Mouse (Mus musculus) heart, embryonic 14.5 days (tissue): Measurements from ENCODE around the gene Lancl2. TPM values are rescaled to one million over a fixed set of nuclear protein-coding genes. Genes with fewer than 3 reads are reported as not detected.

ENCODE experiments used
- ATAC-seq: fragments of 200-750 bp; cut with Nextera tagmentation; 2 replicates; pipeline ENCODE4 v1.8.0; 2017; ENCODE audit warnings: low read depth, moderate TSS enrichment; ENCODE audit not compliant: insufficient number of reproducible peaks, insufficient read depth, low FRiP score
- H3K27ac ChIP-seq, 2 experiments: fragments of 200-500 bp in 1 of 2; fragments of 300-500 bp in 1 of 2; sonication (generic) in 1 of 2; replicated peaks in 1 of 2; 2 replicates each; pipeline ENCODE4 v1.5.1; 2012 to 2014; ENCODE audit warnings: low read depth in 2 of 2, low read length in 2 of 2, control low read depth in 1 of 2, mild to moderate bottlenecking in 1 of 2, mixed read lengths in 1 of 2; ENCODE audit not compliant: control insufficient read depth in 1 of 2, insufficient read depth in 1 of 2
- H3K27me3 ChIP-seq: fragments of 300-500 bp; sonication (generic); 2 replicates; pipeline ENCODE4 v1.6.1; 2014; ENCODE audit warnings: mild to moderate bottlenecking, low read length, control low read depth; ENCODE audit not compliant: control insufficient read depth, insufficient read depth
- H3K36me3 ChIP-seq: fragments of 300-500 bp; sonication (generic); 2 replicates; pipeline ENCODE4 v1.6.1; 2014; ENCODE audit warnings: mild to moderate bottlenecking, control low read depth, low read length, mixed read lengths; ENCODE audit not compliant: control insufficient read depth, insufficient read depth
- H3K4me1 ChIP-seq, 2 experiments: fragments of 200-500 bp in 1 of 2; fragments of 300-500 bp in 1 of 2; sonication (generic) in 1 of 2; 2 replicates each; pipeline ENCODE4 v1.6.1; 2012 to 2014; ENCODE audit warnings: low read length in 2 of 2, control low read depth in 1 of 2, mixed read lengths in 1 of 2; ENCODE audit not compliant: control insufficient read depth in 2 of 2, insufficient read depth in 2 of 2
- H3K4me2 ChIP-seq: fragments of 300-500 bp; sonication (generic); 2 replicates; pipeline ENCODE4 v1.6.1; 2014; ENCODE audit warnings: mild to moderate bottlenecking, low read length
- H3K4me3 ChIP-seq, 2 experiments: fragments of 200-500 bp in 1 of 2; fragments of 300-500 bp in 1 of 2; sonication (generic) in 1 of 2; 2 replicates each; pipeline ENCODE4 v1.5.1; 2012 to 2014; ENCODE audit warnings: low read length in 2 of 2, mild to moderate bottlenecking in 2 of 2, control low read depth in 1 of 2, low read depth in 1 of 2, moderate library complexity in 1 of 2; ENCODE audit not compliant: control insufficient read depth in 1 of 2, insufficient read depth in 1 of 2
- H3K9ac ChIP-seq: fragments of 300-500 bp; sonication (generic); 2 replicates; pipeline ENCODE4 v1.6.1; 2014; ENCODE audit warnings: mild to moderate bottlenecking, low read length
- H3K9me3 ChIP-seq: fragments of 300-500 bp; sonication (generic); 2 replicates; pipeline ENCODE4 v1.6.1; 2016; ENCODE audit warnings: low read length, control low read depth; ENCODE audit not compliant: control insufficient read depth
- WGBS: fragments of 180-500 bp; shearing (Covaris S2); extraction: QIAGEN DNeasy Blood & Tissue Kit; methylation state at CpG from one replicate; pipeline ENCODE4 v1.1.7; 2014; 5-methylcytosine and 5-hydroxymethylcytosine counted together
- polyA plus RNA-seq: library from polyadenylated mRNA; unstranded; fragments of >200 nt; fragmentation: Nextera tagmentation; extraction: Ambion mirVana; gene quantifications from 2 replicates; pipeline ENCODE4 v1.2.1, GENCODE M21; 2014

The Lancl2 gene
- polyA plus RNA-seq = 18.4 and 20.3 TPM in 2 replicates

GRCm38 (mm10) chr6:57702376-57702742 is at the start of gene Lancl2:
Gene Lancl2, plus strand, starts transcription at chr6:57702540.
- peak; percentile 11; the same call in 1 of the 2 replicates for ATAC-seq
- no peaks in the 10 kb centered on the region for H3K27me3 ChIP-seq
- peak within 1 kb of the TSS; percentile 96 to 98 for H3K27ac ChIP-seq
- 0% methylated on average over 10 of the region's 10 CpGs for WGBS
- peak within 1 kb of the TSS; percentile 83 to 95 for H3K4me3 ChIP-seq
- peaks cover 2 to 12% of the 10 kb centered on the region in 2 experiments; a peak in 1 of 4 replicates for H3K4me1 ChIP-seq
- no peaks in the 10 kb centered on the region for H3K9me3 ChIP-seq
- peak within 1 kb of the TSS; percentile 85 for H3K4me2 ChIP-seq
- peak within 1 kb of the TSS; percentile 92 for H3K9ac ChIP-seq
- no peaks in the 10 kb centered on the region for H3K36me3 ChIP-seq

- Histone ChIP-seq H3K9ac (no peak overlapping the region), H3K4me1 (peaks cover 0 to 6% of the 10 kb centered on the region in 2 experiments; a peak in 2 of 4 replicates), H3K27ac (no peak overlapping the region), H3K4me3 (no peak overlapping the region), H3K27me3 (no peaks in the 10 kb centered on the region), H3K9me3 (no peaks in the 10 kb centered on the region), H3K4me2 (no peak overlapping the region), H3K36me3 (no peaks in the 10 kb centered on the region)
- WGBS = 39% methylated on average over 4 of the region's 4 CpGs
- ATAC-seq = no peak
Observed at GRCm38 (mm10) chr6:57661295-57661694, 41.0 kb upstream of the Lancl2 start.

GRCm38 (mm10) chr6:57684156-57684555 is 18.2 kb upstream of the Lancl2 start:
- 79% methylated on average over 1 of the region's 1 CpGs for WGBS
- peaks cover 51% of the 10 kb centered on the region for H3K36me3 ChIP-seq
- H3K4me3 ChIP-seq = no peak overlapping the region
- no peak overlapping the region for H3K27ac ChIP-seq
- ATAC-seq = no peak
- H3K4me2 ChIP-seq = no peak overlapping the region
- H3K9ac ChIP-seq = no peak overlapping the region
- H3K4me1 ChIP-seq = no peaks in the 10 kb centered on the region
- no peaks in the 10 kb centered on the region for H3K27me3 ChIP-seq
- 0 out of 2 replicates have a peak, but pooled peaks cover 3% of the 10 kb centered on the region for H3K9me3 ChIP-seq

GRCm38 (mm10) chr6:57691467-57692261 is 10.7 kb upstream of the Lancl2 start, which contains the start of gene Pyurf:
Gene Pyurf, minus strand, starts transcription at chr6:57692078.
- peaks cover 0 to 6% of the 10 kb centered on the region in 2 experiments; a peak in 1 of 4 replicates for H3K4me1 ChIP-seq
- H3K36me3 ChIP-seq = peaks cover 31% of the 10 kb centered on the region
- 1% methylated on average over 48 of the region's 52 CpGs for WGBS
- peak within 1 kb of the TSS; percentile 98 to 99 for H3K27ac ChIP-seq
- no peaks in the 10 kb centered on the region for H3K9me3 ChIP-seq
- peak within 1 kb of the TSS; percentile 80 to 89 for H3K4me3 ChIP-seq
- peak; percentile 96 for ATAC-seq
- H3K27me3 ChIP-seq = no peaks in the 10 kb centered on the region
- H3K4me2 ChIP-seq = peak within 1 kb of the TSS; percentile 84
- H3K9ac ChIP-seq = peak within 1 kb of the TSS; percentile 90

- H3K4me1 ChIP-seq = peaks cover 0 to 6% of the 10 kb centered on the region in 2 experiments; a peak in 1 of 4 replicates
- no peak overlapping the region for H3K4me3 ChIP-seq
- H3K27ac ChIP-seq = no peak overlapping the region
- 90% methylated on average over 3 of the region's 3 CpGs for WGBS
- ATAC-seq = no peak
- no peak overlapping the region for H3K4me2 ChIP-seq
- peaks cover 16% of the 10 kb centered on the region for H3K36me3 ChIP-seq
- H3K9ac ChIP-seq = no peak overlapping the region
- no peaks in the 10 kb centered on the region for H3K27me3 ChIP-seq
- H3K9me3 ChIP-seq = no peaks in the 10 kb centered on the region
Observed at GRCm38 (mm10) chr6:57693116-57693515, 9.2 kb upstream of the Lancl2 start.

- no peak overlapping the region for H3K27ac ChIP-seq
- no peaks in the 10 kb centered on the region for H3K36me3 ChIP-seq
- ATAC-seq = no peak
- peaks cover 2 to 12% of the 10 kb centered on the region in 2 experiments; a peak in 1 of 4 replicates for H3K4me1 ChIP-seq
- no peaks in the 10 kb centered on the region for H3K9me3 ChIP-seq
- 65% methylated on average over 4 of the region's 4 CpGs for WGBS
- H3K4me2 ChIP-seq = peak overlapping the region; percentile 85
- H3K4me3 ChIP-seq = 0 out of 4 replicates have a peak overlapping the region, but pooled peaks of 1 of the 2 experiments have one; percentile 83
- no peaks in the 10 kb centered on the region for H3K27me3 ChIP-seq
- no peak overlapping the region for H3K9ac ChIP-seq
Observed at GRCm38 (mm10) chr6:57701686-57702085, 654 bp upstream of the Lancl2 start.

GRCm38 (mm10) chr6:57702743-57703499 is 581 bp downstream of the Lancl2 start:
- WGBS = under 1% methylated on average over 58 of the region's 59 CpGs
- Histone ChIP-seq H3K4me3 (peak overlapping the region; percentile 83 to 95), H3K27ac (peak overlapping the region; percentile 96 to 98), H3K9me3 (no peaks in the 10 kb centered on the region), H3K36me3 (no peaks in the 10 kb centered on the region), H3K27me3 (no peaks in the 10 kb centered on the region), H3K4me2 (peak overlapping the region; percentile 85), H3K4me1 (peaks cover 2 to 12% of the 10 kb centered on the region in 2 experiments; a peak in 1 of 4 replicates), H3K9ac (peak overlapping the region; percentile 92)
- peak; percentile 99 for ATAC-seq
